Mouse (Mus musculus) left cerebral cortex, postnatal 36 days (tissue): ENCODE results near the gene Bcas3. TPM values are rescaled to one million over a fixed set of nuclear protein-coding genes. Genes with fewer than 3 reads are reported as not detected.
"Not testable (repeated sequence)": the region's sequence is repeated elsewhere in the genome, so short reads cannot be mapped to it uniquely, and the experiment has no call there.

Experiments used
- DNase-seq, 2 experiments: peaks; one replicate each; pipeline ENCODE4 v3.0.0; 2021 to 2022; ENCODE audit warnings: low spot score in 2 of 2, mixed read lengths in 1 of 2
- intact Hi-C: fragments of 180-260 bp; cut with DNase I; formaldehyde crosslinking; loops from one replicate; pipeline ENCODE4 v1.15.1; 2025
- total RNA-seq, 2 experiments: library from RNA; stranded (reverse); gene quantifications; 2 replicates each; pipeline ENCODE4 v1.2.3; 2021

Bcas3 gene
- total RNA-seq, 2 experiments from 2014 or later: 69.6 to 74.1 TPM

GRCm38 (mm10) chr11:85454305-85454682 is 101.3 kb downstream of the Bcas3 start:
- intact Hi-C loops: no loop called here
- no peak for DNase-seq

GRCm38 (mm10) chr11:85461536-85461935 is 108.6 kb downstream of the Bcas3 start:
- DNase-seq: no peak
- intact Hi-C loops: loop anchor here (5.0 kb wide), 1 partner anchor 79 kb away; no protein-coding TSS in a partner anchor

GRCm38 (mm10) chr11:85469526-85469925 is 116.6 kb downstream of the Bcas3 start:
- peak in 1 of 2 experiments; percentile 17 for DNase-seq
- intact Hi-C loops: loop anchor here (5.0 kb wide), 1 partner anchor 373 kb away; no protein-coding TSS in a partner anchor

DNA sequence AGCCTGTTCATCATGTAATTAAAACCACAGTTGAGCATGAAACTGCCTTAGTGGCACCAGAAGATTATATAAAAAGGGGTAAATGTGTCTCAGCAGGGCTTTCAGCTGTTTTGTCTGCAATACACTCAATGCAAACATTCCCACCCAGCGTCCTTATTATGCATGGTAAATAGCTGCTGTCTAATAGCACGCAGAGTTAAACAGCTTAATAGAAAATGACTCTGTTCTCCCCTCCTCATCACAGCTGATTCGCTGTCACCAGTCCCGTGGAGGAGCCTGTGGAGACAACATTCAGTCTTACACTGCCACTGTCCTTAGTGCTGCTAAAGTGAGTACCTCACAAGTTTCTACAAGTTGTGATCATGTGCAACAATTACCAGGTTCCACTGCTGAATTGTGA is 117.5 kb downstream of the Bcas3 start:
- DNase-seq: no peak
- intact Hi-C loops: no loop called here

GRCm38 (mm10) chr11:85474326-85474725 is 121.4 kb downstream of the Bcas3 start:
- intact Hi-C loops: no loop called here
- DNase-seq: no peak

- DNase-seq: no peak
- intact Hi-C loops: no loop called here
Observed at GRCm38 (mm10) chr11:85482737-85483467, 129.9 kb downstream of the Bcas3 start.

DNA sequence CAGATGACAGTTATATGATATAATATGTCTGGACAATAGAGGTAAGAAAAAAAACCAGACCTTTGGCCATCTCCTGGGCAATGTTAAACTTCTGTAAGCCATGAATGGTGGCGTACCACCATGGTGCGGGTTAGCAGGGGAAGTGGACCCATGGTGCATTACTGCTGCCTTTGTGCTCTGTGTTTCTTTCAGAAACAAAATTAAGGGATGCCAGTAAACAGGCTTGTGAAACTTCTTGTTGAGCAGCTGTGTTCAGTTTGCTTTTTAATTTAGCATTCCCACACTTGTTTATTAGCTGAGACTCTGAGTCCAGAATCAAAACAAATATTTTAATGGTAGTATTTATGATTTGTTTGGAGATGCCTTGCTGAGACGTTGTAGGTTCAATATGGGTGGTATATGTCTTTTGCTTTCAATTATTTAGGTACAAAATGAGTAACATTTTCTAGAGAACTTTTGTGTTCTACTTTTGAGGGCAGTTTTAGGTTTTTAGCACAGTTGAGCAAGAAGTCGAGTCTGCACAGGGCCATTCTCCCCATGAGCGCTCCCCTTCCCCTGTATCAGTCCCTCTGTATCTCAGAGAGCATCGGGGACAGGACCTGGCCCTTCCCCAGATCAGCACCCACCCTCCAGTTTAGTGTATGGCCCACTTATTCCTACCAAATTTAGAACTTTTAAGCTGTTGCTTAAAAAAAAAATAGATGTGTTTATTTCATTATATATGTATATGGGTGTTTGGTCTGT is 132.4 kb downstream of the Bcas3 start:
- intact Hi-C loops: no loop called here
- no peak for DNase-seq

DNA sequence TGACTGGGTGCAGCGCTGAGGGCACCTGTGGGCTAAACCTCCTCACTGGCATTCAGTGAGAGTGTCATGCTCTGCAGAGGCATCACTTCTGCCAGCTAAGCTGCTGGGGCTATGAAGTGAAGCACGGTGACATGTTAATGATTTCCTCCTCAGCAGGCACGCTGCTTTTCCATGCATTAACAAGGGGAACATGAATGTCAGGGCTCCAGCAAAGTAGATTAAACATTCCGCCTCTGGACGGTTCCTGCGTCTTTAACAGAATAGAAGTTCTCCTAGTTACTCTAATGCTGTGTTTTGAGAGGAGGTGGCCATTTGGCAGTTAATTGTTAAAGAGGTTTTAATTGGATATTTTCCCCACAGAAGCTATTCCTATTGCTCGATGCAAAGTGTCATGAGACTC is 134.5 kb downstream of the Bcas3 start:
- no peak for DNase-seq
- intact Hi-C loops: no loop called here

DNA sequence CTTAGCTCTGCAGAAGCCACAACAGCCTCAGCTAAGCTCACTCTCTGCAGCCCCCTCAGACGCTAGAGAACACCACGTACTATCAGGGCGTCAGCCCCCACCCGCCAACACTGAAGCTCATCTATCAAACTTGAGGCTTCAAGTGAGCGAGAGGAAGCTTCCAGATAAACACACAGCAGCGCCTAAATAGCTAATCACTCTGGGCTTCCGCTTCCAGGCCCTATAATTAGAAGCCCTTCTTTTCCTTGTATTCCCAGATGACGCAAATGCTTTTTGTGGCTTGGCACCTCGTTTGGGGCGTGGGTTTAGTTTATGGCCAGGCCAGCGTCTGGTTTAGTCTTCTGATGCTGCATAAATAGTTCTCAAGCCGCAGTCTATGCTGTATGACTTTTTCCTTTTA is 139.3 kb downstream of the Bcas3 start:
- peak; percentile 70 to 76 for DNase-seq
- intact Hi-C loops: no loop called here

- intact Hi-C loops: no loop called here
- peak in 1 of 2 experiments; percentile 12 for DNase-seq
Observed at GRCm38 (mm10) chr11:85492666-85493065, 139.7 kb downstream of the Bcas3 start.

DNA sequence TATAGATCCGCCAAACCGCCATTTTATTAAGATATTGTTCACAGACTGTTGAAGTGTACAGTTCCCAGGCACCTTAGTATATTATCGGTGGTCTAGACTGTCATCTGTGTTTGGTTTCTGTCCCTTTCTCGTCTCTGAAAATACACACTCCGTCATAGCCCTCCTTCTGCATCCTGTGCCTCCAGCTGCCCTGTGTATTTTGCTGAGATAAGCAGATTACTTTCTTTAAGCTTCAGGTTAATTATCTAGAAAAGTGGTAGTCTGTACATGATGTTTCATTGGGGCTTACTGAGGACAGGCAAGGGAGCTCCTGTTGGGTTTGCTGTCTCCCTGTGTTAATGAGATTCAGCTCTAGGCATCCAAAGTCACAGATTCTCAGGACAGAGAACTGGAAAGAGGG is 146.6 kb downstream of the Bcas3 start:
- DNase-seq: no peak
- intact Hi-C loops: no loop called here

DNA sequence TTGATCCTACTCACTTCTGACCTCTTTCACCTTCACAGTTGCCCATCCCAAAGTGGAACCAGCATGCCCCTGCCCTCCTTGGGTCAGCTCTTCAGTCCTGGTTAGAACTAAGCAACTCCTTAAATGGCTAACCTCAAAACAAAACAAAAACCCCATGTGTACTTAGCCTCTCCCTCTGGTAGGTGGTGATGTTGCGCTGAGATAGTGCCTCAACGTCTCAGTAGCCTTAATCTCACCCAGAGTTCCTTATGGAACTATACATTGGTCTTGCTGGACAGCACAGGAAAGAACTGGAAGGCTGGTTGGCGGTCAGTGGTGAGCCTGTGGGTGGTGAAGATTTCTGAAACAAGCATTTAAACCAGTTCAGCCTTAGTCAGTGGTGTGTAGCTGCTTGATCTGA is 149.1 kb downstream of the Bcas3 start:
- intact Hi-C loops: no loop called here
- DNase-seq: no peak

GRCm38 (mm10) chr11:85504812-85505211 is 151.8 kb downstream of the Bcas3 start:
- intact Hi-C loops, DNase-seq: not testable (repeated sequence)

DNA sequence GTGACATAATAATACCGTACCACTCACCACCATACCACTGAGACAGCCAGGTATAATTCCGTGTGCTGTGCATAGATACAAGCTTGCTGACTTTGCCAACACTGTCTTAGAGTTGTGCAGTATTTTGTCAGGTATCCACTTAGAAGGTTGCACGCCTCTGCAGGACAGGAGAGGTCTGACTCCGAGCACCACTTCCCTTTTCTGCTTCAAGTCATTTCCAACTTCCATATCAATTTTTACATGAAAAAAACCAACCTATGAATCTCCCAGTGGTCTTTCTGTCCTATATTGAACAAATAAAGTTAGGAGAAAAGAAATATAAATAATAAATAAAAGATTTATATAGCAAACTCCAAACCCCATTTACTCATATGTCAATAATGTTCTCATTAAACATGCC is 152.8 kb downstream of the Bcas3 start:
- no peak for DNase-seq
- intact Hi-C loops: no loop called here

GRCm38 (mm10) chr11:85509334-85509733 is 156.4 kb downstream of the Bcas3 start:
- intact Hi-C loops: no loop called here
- no peak for DNase-seq

DNA sequence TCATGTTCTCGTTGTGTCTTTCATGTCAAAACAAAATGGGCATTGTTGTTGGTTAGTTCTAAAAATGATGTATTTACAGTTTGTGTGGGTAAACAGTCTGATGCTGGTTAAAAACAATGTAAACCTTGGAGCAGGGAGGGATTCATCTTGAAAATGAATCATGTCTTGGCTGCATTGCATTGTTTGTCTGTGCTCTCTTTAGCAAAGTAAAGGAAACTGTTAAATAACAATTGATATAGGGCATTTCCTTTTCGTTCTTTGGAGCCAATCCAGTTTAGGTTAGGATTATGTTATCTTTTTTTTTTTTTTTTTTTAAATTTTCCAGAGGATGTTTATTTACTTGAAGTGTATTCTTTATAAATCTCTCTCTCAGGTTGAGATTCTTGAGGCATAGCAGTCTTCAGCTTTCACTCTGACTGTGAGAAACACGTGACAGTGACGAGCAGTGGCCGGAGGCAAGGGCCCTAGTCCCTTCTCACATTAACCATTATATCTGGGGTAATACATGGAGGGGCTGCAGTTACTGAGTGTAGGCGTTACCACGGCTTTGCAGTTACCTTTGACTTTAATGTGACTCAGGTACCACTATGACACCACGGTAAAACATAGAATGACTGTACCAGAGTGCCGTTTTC is 158.4 kb downstream of the Bcas3 start:
- intact Hi-C loops: no loop called here
- DNase-seq: no peak

DNA sequence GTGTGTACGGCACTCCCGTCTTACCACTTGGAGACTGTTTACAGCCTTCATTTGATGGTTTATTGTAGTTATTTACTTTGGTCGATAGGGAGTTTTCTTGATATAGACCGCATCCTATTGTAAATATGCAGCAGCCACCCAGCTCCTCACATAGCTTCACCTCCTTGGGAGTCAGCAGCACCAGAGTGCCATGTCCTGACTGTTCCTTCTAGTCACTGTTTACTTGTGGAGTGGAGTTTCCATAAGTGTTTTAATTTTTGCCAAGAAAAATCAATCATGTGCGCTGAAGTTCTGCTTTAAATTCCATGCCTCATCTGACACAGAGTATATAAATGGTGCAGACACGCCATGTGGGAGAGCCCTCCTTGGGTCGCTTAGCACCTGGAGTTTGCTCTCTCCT is 163.8 kb downstream of the Bcas3 start:
- intact Hi-C loops: no loop called here
- no peak for DNase-seq

DNA sequence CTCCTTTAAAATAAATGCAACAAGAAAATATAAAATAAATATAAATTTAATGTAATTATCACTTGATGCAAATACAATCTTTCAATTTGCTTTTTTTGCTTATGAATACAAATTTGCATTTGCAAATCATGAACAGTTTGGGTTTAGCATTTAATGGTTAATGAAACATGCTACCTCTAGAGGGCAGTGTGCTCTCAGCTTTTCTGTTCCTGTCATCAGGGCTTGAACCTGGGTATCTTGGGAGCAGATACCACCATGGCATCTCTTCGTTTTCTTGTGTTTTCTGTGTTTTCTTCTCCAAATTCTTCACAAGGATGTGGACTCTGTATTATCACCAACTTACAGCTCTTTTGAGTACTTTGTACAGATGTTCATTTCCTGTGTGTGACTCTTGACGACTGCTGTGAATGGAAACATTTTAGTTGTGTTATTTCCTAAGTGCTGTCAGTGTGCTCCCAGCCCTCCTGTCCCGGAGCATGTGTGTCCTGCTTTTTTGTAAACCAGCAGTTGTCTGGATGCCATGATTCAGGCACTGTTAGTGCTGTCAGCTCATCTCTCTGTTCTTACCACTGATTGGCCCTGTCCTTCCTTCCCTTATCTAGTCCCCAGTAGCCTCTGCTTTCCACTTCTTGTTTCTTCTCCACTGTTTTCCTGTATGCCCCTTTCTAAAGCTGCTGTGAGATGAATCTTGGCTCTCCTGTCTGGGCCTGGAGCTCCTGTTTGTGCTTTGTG is 165.2 kb downstream of the Bcas3 start:
- intact Hi-C loops: loop anchor here (2.0 kb wide), 1 partner anchor 305 kb away; no protein-coding TSS in a partner anchor
- no peak for DNase-seq

DNA sequence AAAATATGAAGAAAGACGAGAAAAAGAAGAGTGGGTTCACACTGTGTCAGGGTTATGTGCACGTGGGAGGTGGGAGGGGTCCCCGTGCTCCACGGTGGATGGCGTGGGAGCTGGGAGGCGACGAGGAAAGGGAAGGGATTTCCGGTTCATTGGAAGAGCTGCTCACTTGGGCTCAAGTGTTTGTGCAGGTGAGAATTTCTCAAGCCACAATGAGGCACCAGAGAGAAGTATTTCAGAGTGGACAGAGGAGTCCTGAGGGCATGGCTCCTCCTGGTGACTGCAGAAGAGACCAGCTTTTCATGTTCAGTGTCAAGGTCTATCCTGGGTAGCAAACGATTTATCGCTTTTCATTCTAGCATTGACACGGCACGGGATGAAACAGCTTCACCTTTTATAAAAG is 167.3 kb downstream of the Bcas3 start:
- intact Hi-C loops: loop anchor here (5.0 kb wide), 1 partner anchor 322 kb away; no protein-coding TSS in a partner anchor
- DNase-seq: no peak

DNA sequence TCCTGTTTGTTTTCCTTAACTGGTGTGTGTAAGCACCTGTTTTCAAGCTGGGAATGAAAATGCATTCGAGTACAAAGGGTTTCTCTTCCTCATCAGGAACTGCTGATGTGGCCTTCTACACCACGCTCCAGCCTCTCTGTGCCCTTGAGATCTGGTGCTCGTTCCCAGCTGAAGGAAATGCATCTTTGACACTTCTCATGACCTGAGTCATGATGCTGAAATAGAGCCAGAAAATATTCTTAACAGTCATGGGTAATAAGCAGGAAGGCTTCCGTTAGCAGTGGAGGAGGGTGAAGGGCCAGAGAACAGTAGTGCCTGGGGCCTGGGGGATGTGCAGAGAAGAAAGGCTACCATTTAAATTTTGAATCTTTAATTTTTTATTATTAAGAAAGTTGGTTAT is 168.0 kb downstream of the Bcas3 start:
- DNase-seq: no peak
- intact Hi-C loops: loop anchor here (5.0 kb wide), 1 partner anchor 321 kb away; no protein-coding TSS in a partner anchor
